Mouse (Mus musculus) CD4-positive naive resting alpha-beta T cell, adult 76 days (primary cell): ENCODE data around the gene Sdhaf2. TPM values are rescaled to one million over a fixed set of nuclear protein-coding genes. Genes with fewer than 3 reads are reported as not detected.

Experiments used
- total RNA-seq: library from RNA; stranded (reverse); gene quantifications from one replicate; pipeline ENCODE4 v1.2.4, GENCODE M21; 2023

Gene Sdhaf2
- 42.6 TPM for total RNA-seq

GRCm38 (mm10) chr19:10525910-10526309, at the start of gene Sdhaf2:
Gene Sdhaf2, minus strand, starts transcription at chr19:10526142.

DNA sequence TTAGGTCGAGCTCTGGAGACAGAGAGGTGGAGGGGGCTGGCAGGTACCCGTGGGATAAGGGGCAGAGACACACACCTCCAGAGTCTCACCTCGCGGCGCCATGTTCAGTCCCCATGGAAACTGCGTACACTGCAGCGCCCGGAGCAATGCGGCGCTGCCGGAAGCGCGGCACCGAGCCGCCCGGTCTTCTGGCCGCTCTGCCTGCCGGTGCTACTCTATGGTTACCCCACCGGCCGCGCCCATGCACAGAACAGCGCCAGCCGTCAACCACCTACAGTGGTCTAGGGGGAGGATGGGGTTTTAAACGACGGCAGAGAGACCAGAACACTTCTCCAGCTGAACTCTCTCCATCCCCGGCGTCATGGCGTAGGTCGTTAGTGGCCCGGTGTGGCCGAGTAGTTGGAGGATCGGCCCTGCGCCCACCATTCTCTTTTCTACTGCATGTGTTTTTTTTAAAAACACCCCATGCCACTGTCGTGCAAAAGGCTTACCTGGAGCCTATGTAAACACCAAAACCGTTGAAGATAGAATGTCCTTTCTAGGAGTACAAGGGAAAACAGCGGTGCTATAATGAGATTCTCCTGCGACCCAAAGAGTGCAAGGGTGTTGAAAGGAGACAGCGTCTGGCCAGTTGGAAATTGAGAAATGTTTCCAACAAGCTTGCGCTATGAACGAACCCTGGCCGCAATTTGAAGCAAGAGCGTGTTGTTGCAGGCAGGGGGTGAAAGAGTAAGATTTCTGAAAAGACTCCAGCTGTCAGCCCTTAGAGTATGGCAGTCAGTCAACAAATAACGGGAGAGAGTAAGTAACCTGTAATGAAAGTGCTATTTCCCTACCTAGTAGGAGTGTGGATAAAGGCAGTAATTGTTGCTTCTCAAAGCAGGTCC, 29.9 kb upstream of the Sdhaf2 start, which contains the start of gene Tmem216:
Tmem216 (minus strand) TSS at position 615 of the 887 bp plus-strand sequence.

DNA sequence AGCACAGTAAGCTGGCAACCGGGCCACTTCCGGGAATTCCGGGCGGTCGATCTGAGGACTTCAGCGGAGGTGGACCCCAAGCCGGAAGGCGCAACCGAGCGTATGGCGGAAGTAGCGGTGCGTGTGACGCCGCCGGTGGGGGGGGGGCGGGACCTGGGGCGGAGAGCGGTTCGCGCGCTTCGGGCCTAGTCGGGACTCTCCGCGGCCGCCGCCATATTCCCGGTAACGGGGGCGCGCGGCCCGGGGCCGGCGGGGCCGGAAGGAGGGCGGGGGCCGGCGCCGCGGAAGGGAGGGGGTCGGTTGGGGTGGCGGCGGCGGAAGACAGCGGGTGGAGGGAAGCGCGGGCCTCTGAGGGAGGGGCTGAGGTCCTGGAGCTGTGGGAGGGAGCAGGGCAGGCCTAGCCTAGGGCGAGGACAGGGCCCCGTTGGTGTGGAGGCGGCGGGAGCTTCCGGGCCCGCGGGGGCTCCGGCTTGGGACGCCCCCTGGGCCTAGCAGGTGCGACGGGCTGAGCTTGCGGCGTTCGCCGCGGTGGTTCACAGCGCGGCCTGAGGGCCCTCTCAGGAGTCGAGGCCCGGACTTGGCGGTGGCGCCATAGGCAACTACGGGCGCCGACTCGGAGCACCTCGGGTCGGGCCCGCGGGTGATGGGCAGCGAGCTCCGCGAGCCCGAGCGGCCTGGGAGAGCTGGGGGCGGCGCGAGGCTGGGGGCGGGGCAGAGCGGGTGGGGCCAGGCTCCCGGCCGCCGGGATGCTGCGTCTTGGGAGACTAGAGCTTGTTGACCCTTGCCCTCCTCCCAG, 638 bp downstream of the Sdhaf2 start, which contains the start of gene Cpsf7:
Cpsf7 (plus strand) TSS at position 161 of the 796 bp plus-strand sequence.

DNA sequence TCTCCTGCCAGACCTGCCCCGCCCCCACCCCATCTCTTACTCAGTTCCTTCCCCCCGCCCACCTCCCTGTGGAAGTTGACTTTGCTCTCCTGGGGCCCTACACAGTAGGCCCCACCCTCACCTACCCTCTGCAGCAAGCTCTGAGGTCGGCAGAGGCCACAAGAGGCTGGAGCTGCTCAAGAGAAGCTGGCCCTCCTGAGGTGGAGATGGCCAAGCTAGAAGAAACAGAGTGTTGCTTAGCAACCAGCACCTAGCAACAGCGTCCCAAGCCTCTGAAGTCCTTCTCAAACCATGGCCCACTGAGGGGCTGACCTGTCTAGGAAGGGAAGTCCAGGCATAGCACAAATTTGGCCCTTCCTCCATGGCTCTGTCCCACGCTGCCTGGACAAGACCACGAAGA, 43.2 kb downstream of the Sdhaf2 start, which contains the start of gene Ppp1r32:
Ppp1r32 (minus strand) TSS at position 226 of the 400 bp plus-strand sequence.

GRCm38 (mm10) chr19:10456752-10457483, 69.0 kb downstream of the Sdhaf2 start, which contains the start of gene Lrrc10b:
Gene Lrrc10b, minus strand, starts transcription at chr19:10457473.

Other genes with a start within 250 kb of the Sdhaf2 start
- gene Dagla, start 221.3 kb downstream of the Sdhaf2 start, total RNA-seq, result not detected
- not detected for gene Syt7, start 137.1 kb downstream of the Sdhaf2 start, total RNA-seq
- gene Lrrc10b, start 68.7 kb downstream of the Sdhaf2 start, total RNA-seq, result not detected
- gene Ppp1r32, start 43.2 kb downstream of the Sdhaf2 start, total RNA-seq, result 3.5 TPM
- 147 TPM for gene Cpsf7, start 876 bp downstream of the Sdhaf2 start, total RNA-seq
- gene Tmem216, start 30.1 kb upstream of the Sdhaf2 start, total RNA-seq, result 4.4 TPM
- gene Cyb561a3, start 51.0 kb upstream of the Sdhaf2 start, total RNA-seq, result 28.4 TPM
- gene Tmem138, start 51.2 kb upstream of the Sdhaf2 start, total RNA-seq, result 5.7 TPM
- 229 TPM for gene Ddb1, start 79.2 kb upstream of the Sdhaf2 start, total RNA-seq
- 6.8 TPM for gene Tkfc, start 79.5 kb upstream of the Sdhaf2 start, total RNA-seq
- 7.2 TPM for gene Vwce, start 108.1 kb upstream of the Sdhaf2 start, total RNA-seq
- gene Pga5, start 151.9 kb upstream of the Sdhaf2 start, total RNA-seq, result not detected
- 19.2 TPM for gene Vps37c, start 162.6 kb upstream of the Sdhaf2 start, total RNA-seq
- 323 TPM for gene Cd5, start 212.9 kb upstream of the Sdhaf2 start, total RNA-seq